Mouse (Mus musculus): ENCODE data around the gene Gm20855.
"Not testable (repeated sequence)": the region's sequence is repeated elsewhere in the genome, so short reads cannot be mapped to it uniquely, and the experiment has no call there.

The Gm20855 gene

DNA sequence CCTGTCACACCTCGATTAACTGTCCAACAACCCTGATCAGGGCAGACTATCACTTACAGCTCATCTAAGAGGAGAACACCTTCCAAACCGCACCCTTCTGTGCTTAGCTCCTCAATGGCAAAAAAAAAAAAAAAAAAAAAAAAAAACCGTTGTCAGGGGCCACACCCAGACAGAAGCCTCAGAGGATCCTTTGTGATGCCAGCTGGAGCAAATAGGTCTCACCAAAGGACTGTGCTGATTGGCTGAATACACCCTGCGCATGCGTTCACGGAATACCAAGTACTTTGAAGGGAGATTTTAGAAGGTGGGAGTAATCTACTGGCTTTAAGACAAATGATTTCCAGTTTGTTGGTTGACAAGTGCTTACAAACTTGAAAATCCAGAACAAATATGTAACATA lies at the start of gene Gm20855:
Gene Gm20855, minus strand, starts transcription at position 101 of the 400 bp plus-strand sequence.
- not testable (repeated sequence) for DNase-seq (ENCODE audit: low spot score in 2 of 2)

All from urinary bladder, postnatal 4 days (tissue).